In genomic region chr7:63935809-63936187, GRCm38 (mm10) we compare ENCODE assay signal across 8 mouse cellular contexts. TPM values are rescaled to one million over a fixed set of nuclear protein-coding genes. Genes with fewer than 3 reads are reported as not detected.
DNase-seq lines count a peak whose midpoint lies in the region; ATAC-seq and TF ChIP-seq lines count a peak whose summit lies in the region.
"Had no signal": no experiment of that assay in that cellular context is flagged by ENCODE, and none has a peak within 500 bp of the region (broad histone marks: within the 10 kb centered on the region; RNA-seq: fewer than 3 reads in every experiment).

No protein-coding gene starts in this region.

- no peaks in the 10 kb centered on the region for H3K36me3 ChIP-seq in lung, embryonic 16.5 days (ENCODE audit: control insufficient read depth, insufficient read depth, low read length)
- H3K36me3 ChIP-seq in forebrain, embryonic 10.5 days (replicated peaks): no peaks in the 10 kb centered on the region
- no peaks in the 10 kb centered on the region for H3K36me3 ChIP-seq in limb, embryonic 12.5 days

- H3K9me3 ChIP-seq in lung, embryonic 16.5 days (ENCODE audit: control insufficient read depth, low read length): no peaks in the 10 kb centered on the region
- H3K9me3 ChIP-seq in forebrain, embryonic 10.5 days: no peaks in the 10 kb centered on the region
- H3K9me3 ChIP-seq in limb, embryonic 12.5 days: no peaks in the 10 kb centered on the region

- H3K4me3 ChIP-seq in lung, embryonic 16.5 days (ENCODE audit: low read length): peak overlapping the region; percentile 62
- peak overlapping the region; percentile 93 for H3K4me3 ChIP-seq in forebrain, embryonic 10.5 days
- peak overlapping the region; percentile 81 for H3K4me3 ChIP-seq in limb, embryonic 12.5 days (replicated peaks)
- peak overlapping the region; percentile 91 for H3K4me3 ChIP-seq in olfactory bulb, adult 2 months (ENCODE audit: insufficient read depth, low read depth, low read length)

- H3K4me1 ChIP-seq in lung, embryonic 16.5 days (replicated peaks; ENCODE audit: control insufficient read depth, insufficient read depth, low read length): peaks cover 22% of the 10 kb centered on the region
- H3K4me1 ChIP-seq in forebrain, embryonic 10.5 days: peaks cover 50% of the 10 kb centered on the region
- H3K4me1 ChIP-seq in limb, embryonic 12.5 days (replicated peaks): peaks cover 24% of the 10 kb centered on the region
- H3K4me1 ChIP-seq in olfactory bulb, adult 2 months (ENCODE audit: control insufficient read depth, insufficient read depth, low read length): peaks cover 21% of the 10 kb centered on the region

- TF ChIP-seq POLR2A in olfactory bulb, adult 2 months (IDR thresholded peaks at IDR 0.05; ENCODE audit: insufficient read depth, low read depth, low read length): no peak

- DNase-seq in lung, postnatal 36 days: no peak
- no peak for DNase-seq in forebrain, embryonic 10.5 days (ENCODE audit: extremely low spot score, low spot score)
- DNase-seq in gastrocnemius, postnatal 25 days: no peak
- no peak for DNase-seq in left cerebral cortex, adult 11 months (ENCODE audit: low spot score)

- ATAC-seq in lung, embryonic 16.5 days (ENCODE audit: low read depth): no peak
- no peak for ATAC-seq in limb, embryonic 12.5 days (ENCODE audit: insufficient number of reproducible peaks, insufficient read depth, low FRiP score, low TSS enrichment, low read depth)

- H3K9ac ChIP-seq in lung, embryonic 16.5 days (ENCODE audit: low read length): peak overlapping the region; percentile 76
- 0 out of 2 replicates have a peak overlapping the region, but pooled peaks have one; percentile 23 for H3K9ac ChIP-seq in limb, embryonic 12.5 days (replicated peaks)

- H3K4me2 ChIP-seq in lung, embryonic 16.5 days (ENCODE audit: low read depth, low read length): peak overlapping the region; percentile 91
- peak overlapping the region; percentile 92 for H3K4me2 ChIP-seq in limb, embryonic 12.5 days

- 21% methylated on average over 8 of the region's 8 CpGs for WGBS in lung, embryonic 16.5 days
- 11% methylated on average over 8 of the region's 8 CpGs for WGBS in forebrain, embryonic 10.5 days
- 21% methylated on average over 8 of the region's 8 CpGs for WGBS in limb, embryonic 12.5 days
- WGBS in olfactory bulb, adult 2 months: 17% methylated on average over 8 of the region's 8 CpGs

- H3K27me3 ChIP-seq in lung, embryonic 16.5 days (ENCODE audit: control insufficient read depth, insufficient read depth, low read depth, low read length): no peaks in the 10 kb centered on the region
- peaks cover 10% of the 10 kb centered on the region for H3K27me3 ChIP-seq in forebrain, embryonic 10.5 days (ENCODE audit: poor library complexity, severe bottlenecking)
- H3K27me3 ChIP-seq in limb, embryonic 12.5 days: no peaks in the 10 kb centered on the region; the same call in 1 of the 2 replicates

- no peak for TF ChIP-seq CTCF in olfactory bulb, adult 2 months (IDR thresholded peaks at IDR 0.05; ENCODE audit: insufficient read depth, low read depth, low read length)

- peak overlapping the region; percentile 95 for H3K27ac ChIP-seq in lung, embryonic 16.5 days (ENCODE audit: low read length)
- H3K27ac ChIP-seq in forebrain, embryonic 10.5 days: no peak overlapping the region
- peak overlapping the region; percentile 53; the same call in 1 of the 2 replicates for H3K27ac ChIP-seq in limb, embryonic 12.5 days
- H3K27ac ChIP-seq in olfactory bulb, adult 2 months (ENCODE audit: insufficient read depth, low read depth, low read length): peak overlapping the region; percentile 73

RNA-seq across cellular contexts. Expression of gene Klf13, which starts 2.9 kb away (rescaled TPM):
- 39.0 and 40.1 TPM in 2 replicates for polyA plus RNA-seq in lung, embryonic 16.5 days (2015; fragmentation: Nextera tagmentation; extraction: Ambion mirVana)
- 23.1 and 23.8 TPM in 2 replicates for polyA plus RNA-seq in forebrain, embryonic 10.5 days (2016; fragmentation: Nextera tagmentation; extraction: Ambion mirVana)
- polyA plus RNA-seq in limb, embryonic 12.5 days (2016; fragmentation: Nextera tagmentation; extraction: Ambion mirVana): 16.9 and 17.0 TPM in 2 replicates
- 47.4 and 143 TPM in 2 replicates for polyA plus RNA-seq in olfactory bulb, adult 2 months (2012; ENCODE audit: insufficient read depth, insufficient read length, low replicate concordance, missing spikeins)
- 10 to 100 TPM; 38.9 to 43.1 TPM for total RNA-seq in gastrocnemius, postnatal 25 days (2021)

RNA-seq across cellular contexts. Expression of gene E030018B13Rik, which starts 19.1 kb away (rescaled TPM):
- not detected in 2 replicates for polyA plus RNA-seq in lung, embryonic 16.5 days (2015; fragmentation: Nextera tagmentation; extraction: Ambion mirVana)
- 0.21 TPM in 1 of 2 replicates, not detected in the other for polyA plus RNA-seq in forebrain, embryonic 10.5 days (2016; fragmentation: Nextera tagmentation; extraction: Ambion mirVana)
- not detected in 2 replicates for polyA plus RNA-seq in limb, embryonic 12.5 days (2016; fragmentation: Nextera tagmentation; extraction: Ambion mirVana)
- polyA plus RNA-seq in olfactory bulb, adult 2 months (2012; ENCODE audit: insufficient read depth, insufficient read length, low replicate concordance, missing spikeins): not detected in 2 replicates
- not detected for total RNA-seq in gastrocnemius, postnatal 25 days (2021)
- total RNA-seq: left cerebral cortex, postnatal 36 days had no signal
